Mouse (Mus musculus) c-Kit-positive CD71-positive TER-119-negative erythroid progenitor cells, embryonic 14.5 days (primary cell): ENCODE data around the gene Fkbp9.

Source experiments
- DNase-seq: peaks from one replicate; pipeline ENCODE4 v3.0.0-alpha.2; 2013; ENCODE audit warnings: low read depth

Gene Fkbp9

DNA sequence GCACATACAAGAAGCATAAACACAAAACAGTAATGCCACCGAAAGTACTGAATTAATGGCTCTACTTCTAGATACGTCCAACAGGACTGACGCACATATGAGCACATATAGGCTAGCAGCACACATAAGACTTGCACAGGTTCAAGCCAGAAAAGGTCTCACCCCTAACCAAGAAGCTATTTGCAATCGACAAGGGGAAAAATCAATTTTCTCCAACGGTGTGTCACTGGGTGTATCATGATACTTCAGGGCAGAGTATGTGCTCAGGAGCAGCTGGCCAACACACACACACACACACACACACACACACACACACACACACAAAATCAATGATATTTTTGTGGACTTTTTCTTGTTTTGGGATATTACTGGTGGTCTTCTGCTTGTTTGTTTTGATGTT lies 73.6 kb downstream of the Fkbp9 start:
- no peak for DNase-seq

DNA sequence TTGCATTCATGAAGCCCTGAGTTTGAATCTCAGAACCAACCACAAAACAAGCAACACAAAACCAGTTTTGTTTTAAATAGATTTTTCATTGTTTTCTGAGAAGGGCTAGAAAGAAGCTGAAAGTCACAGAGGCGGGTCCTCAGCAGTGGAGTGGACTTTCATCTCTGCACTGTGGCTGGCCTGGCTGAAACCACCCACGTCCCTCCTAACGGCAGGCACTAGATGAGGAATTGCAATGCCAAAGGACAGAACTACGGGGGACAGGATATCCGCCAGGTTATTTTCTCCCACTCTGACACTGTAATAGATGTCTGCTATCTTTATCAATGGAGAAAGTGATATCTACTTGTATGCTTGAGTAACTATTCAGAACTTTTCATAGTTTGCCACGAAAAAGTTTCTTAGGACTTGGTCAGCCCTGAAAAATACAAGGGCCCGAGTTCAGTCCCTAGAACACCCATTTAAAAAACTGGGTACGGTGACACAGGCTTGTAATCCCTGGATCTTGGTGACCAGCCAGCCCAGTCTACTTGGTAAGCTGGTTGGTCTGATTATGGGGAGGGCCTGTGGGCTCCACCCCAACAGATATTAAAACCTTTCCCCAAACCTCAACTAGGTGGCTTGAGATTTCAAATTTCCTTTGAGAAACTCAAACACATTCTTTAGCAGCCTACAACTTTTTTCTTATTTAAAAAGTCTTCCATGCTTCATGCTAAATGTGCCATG lies 74.4 kb downstream of the Fkbp9 start:
- no peak for DNase-seq

- DNase-seq: no peak
Observed at GRCm38 (mm10) chr6:56907973-56908372, 76.1 kb downstream of the Fkbp9 start.

GRCm38 (mm10) chr6:56908397-56908796 lies 76.5 kb downstream of the Fkbp9 start:
- no peak for DNase-seq

DNA sequence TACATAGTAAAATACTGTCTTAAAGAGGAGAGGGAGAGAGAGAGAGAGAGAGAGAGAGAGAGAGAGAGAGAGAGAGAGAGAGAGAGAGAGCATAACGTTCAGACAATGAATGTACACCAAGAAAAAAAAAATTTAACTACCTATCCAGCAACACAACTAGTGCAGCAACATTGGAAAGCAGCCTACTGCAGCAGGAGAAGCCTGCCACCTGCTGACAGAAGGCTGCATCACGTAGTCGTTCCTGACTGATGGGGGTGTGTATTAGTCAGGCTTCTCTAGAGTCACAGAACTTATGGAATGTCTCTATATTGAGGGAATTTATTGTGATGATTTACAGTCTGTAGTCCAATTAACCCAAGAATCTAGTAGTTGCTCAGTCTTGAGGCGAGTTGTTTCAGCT lies 77.1 kb downstream of the Fkbp9 start:
- DNase-seq: no peak

DNA sequence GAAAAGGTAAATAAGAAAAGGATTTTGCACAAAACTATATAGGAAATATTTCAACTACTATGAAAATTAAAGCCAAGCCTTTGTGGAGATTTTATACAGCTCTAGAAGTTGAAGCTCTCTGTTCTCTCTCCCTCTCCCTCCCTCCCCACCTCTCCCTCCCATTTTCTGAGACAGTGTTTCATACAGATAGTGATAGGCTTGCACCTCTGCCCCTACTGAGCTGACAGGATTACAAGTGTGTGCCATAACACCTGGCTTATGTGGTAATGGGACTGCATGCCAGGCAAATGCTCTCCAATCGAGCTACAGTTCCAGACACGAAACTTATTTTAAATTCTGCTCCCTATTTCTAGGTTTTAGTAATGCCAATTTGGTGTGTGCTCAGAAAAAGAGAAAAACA lies 79.1 kb downstream of the Fkbp9 start:
- no peak for DNase-seq

GRCm38 (mm10) chr6:56913092-56913858 lies 81.4 kb downstream of the Fkbp9 start:
- DNase-seq: no peak

GRCm38 (mm10) chr6:56916279-56916678 lies 84.4 kb downstream of the Fkbp9 start:
- DNase-seq: no peak

- no peak for DNase-seq
Observed at GRCm38 (mm10) chr6:56917578-56918368, 85.9 kb downstream of the Fkbp9 start.

GRCm38 (mm10) chr6:56919330-56920044 lies 87.6 kb downstream of the Fkbp9 start:
- DNase-seq: no peak

GRCm38 (mm10) chr6:56920222-56921092 lies 88.6 kb downstream of the Fkbp9 start:
- DNase-seq: peak; percentile 84

GRCm38 (mm10) chr6:56923331-56923725 lies 91.5 kb downstream of the Fkbp9 start:
- no peak for DNase-seq

- DNase-seq: peak; percentile 94
Observed at GRCm38 (mm10) chr6:56923726-56924707, 92.2 kb downstream of the Fkbp9 start, which contains the start of the genes Nt5c3 and Vmn1r4. Nt5c3 (minus strand) TSS chr6:56923932. Vmn1r4 (plus strand) TSS chr6:56924015.
